Mouse (Mus musculus): ENCODE results near the gene Cpeb1.

DNA sequence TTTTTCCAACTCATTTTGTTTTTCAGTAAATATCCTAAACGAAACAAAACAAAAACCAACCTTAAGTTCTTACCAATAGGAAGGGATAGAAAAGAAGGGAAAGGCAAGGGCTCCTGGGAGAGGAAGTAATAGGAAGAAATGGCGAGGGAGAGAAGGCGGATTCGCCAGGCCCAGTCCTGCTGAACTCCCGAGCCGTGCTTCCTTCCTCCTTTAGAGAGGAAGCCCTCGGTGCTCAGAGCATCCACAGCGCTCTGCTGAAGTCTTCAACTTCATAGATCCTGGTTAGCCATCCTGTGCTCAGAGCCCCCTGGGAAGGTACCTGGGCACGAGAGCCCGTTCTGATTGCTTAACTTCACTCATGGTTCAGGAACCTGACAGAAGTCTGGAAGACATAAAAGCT is 127.6 kb downstream of the Cpeb1 start:
- TF ChIP-seq CTCF (IDR thresholded peaks at IDR 0.05; ENCODE audit: low read depth) (no peak), EP300 (IDR thresholded peaks at IDR 0.05; ENCODE audit: low read depth) (no peak)

All from liver, embryonic 14.5 days (tissue).